Mouse (Mus musculus) neural tube, embryonic 14.5 days (tissue): ENCODE data around the gene Spaca9. TPM values are rescaled to one million over a fixed set of nuclear protein-coding genes. Genes with fewer than 3 reads are reported as not detected.

ENCODE experiments used
- ATAC-seq: fragments of 200-750 bp; cut with Nextera tagmentation; 2 replicates; pipeline ENCODE4 v1.8.0; 2017; ENCODE audit warnings: low read depth, mild to moderate bottlenecking, moderate TSS enrichment, moderate library complexity
- H3K27ac ChIP-seq: fragments of 300-500 bp; sonication (generic); 2 replicates; pipeline ENCODE4 v1.5.1; 2014; ENCODE audit warnings: low read depth, mild to moderate bottlenecking, control low read depth, low read length, moderate library complexity, mixed read lengths
- H3K27me3 ChIP-seq: fragments of 300-500 bp; sonication (generic); 2 replicates; pipeline ENCODE4 v1.6.1; 2014; ENCODE audit warnings: low read length; ENCODE audit not compliant: control insufficient read depth, insufficient read depth
- H3K36me3 ChIP-seq: fragments of 300-500 bp; sonication (generic); 2 replicates; pipeline ENCODE4 v1.6.1; 2014; ENCODE audit warnings: low read length, mixed read lengths; ENCODE audit not compliant: control insufficient read depth, insufficient read depth
- H3K4me1 ChIP-seq: fragments of 300-500 bp; sonication (generic); 2 replicates; pipeline ENCODE4 v1.6.1; 2014; ENCODE audit warnings: low read length; ENCODE audit not compliant: control insufficient read depth, insufficient read depth
- H3K4me2 ChIP-seq: fragments of 300-500 bp; sonication (generic); 2 replicates; pipeline ENCODE4 v1.6.1; 2014; ENCODE audit warnings: mild to moderate bottlenecking, low read depth, low read length, control low read depth
- H3K4me3 ChIP-seq: fragments of 300-500 bp; sonication (generic); 2 replicates; pipeline ENCODE4 v1.5.1; 2014; ENCODE audit warnings: low read depth, low read length, control low read depth, mixed read lengths
- H3K9ac ChIP-seq: fragments of 300-500 bp; sonication (generic); replicated peaks from 2 replicates; pipeline ENCODE4 v1.6.1; 2014; ENCODE audit warnings: low read depth, mild to moderate bottlenecking, control low read depth, low read length, mixed read lengths
- H3K9me3 ChIP-seq: fragments of 300-500 bp; sonication (generic); 2 replicates; pipeline ENCODE4 v1.6.1; 2016; ENCODE audit warnings: low read length; ENCODE audit not compliant: control insufficient read depth
- WGBS: fragments of 180-500 bp; shearing (Covaris S2); extraction: QIAGEN DNeasy Blood & Tissue Kit; methylation state at CpG from one replicate; pipeline ENCODE4 v1.1.7; 2014; 5-methylcytosine and 5-hydroxymethylcytosine counted together
- microRNA-seq: library from miRNA; unstranded; fragments of <30 nt; microRNA quantifications from one replicate; pipeline ENCODE4, GENCODE M21; 2016
- polyA plus RNA-seq: library from polyadenylated mRNA; unstranded; fragments of >200 nt; fragmentation: Nextera tagmentation; extraction: Ambion mirVana; gene quantifications from 2 replicates; pipeline ENCODE4 v1.2.1, GENCODE M21; 2014

The Spaca9 gene
- polyA plus RNA-seq, 1 experiment from 2014 or later: 1.6 TPM

DNA sequence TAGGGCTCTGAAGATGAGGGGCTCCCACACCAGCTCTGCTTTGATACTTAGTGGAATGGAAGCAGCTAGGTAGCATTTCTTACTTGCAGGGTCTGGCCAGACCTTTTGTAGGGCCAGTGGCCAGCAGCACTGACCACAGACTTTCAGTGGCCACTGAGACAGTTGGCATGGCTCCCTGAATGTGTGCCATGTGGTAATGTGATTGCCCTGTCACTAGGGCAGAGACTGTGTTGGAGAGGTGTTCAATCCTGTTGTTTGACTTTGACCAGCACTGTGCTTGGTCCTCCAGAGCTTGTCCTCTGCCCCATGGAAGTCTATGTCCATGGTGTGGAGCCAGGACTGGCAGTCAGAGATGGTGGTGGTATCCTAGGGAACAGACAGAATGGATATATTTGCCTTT is 49.0 kb downstream of the Spaca9 start:
- no peak overlapping the region for H3K4me2 ChIP-seq
- H3K27me3 ChIP-seq: no peaks in the 10 kb centered on the region
- no peak for ATAC-seq
- no peaks in the 10 kb centered on the region for H3K36me3 ChIP-seq
- no peak overlapping the region for H3K27ac ChIP-seq
- no peaks in the 10 kb centered on the region for H3K4me1 ChIP-seq
- H3K9ac ChIP-seq: no peak overlapping the region
- no peak overlapping the region for H3K4me3 ChIP-seq
- H3K9me3 ChIP-seq: no peaks in the 10 kb centered on the region

GRCm38 (mm10) chr2:28643081-28643480 is 56.4 kb downstream of the Spaca9 start:
- Histone ChIP-seq H3K27ac (no peak overlapping the region), H3K4me1 (peaks cover 13% of the 10 kb centered on the region), H3K9me3 (no peaks in the 10 kb centered on the region), H3K9ac (no peak overlapping the region), H3K36me3 (no peaks in the 10 kb centered on the region), H3K27me3 (no peaks in the 10 kb centered on the region), H3K4me3 (no peak overlapping the region; the same call in 1 of the 2 replicates), H3K4me2 (peak overlapping the region; percentile 77; the same call in 1 of the 2 replicates)
- ATAC-seq: no peak
- 84% methylated on average over 3 of the region's 3 CpGs for WGBS

Small RNAs within 50 kb of the gene (microRNA-seq; reads per million reads assigned to microRNA genes)
- not detected for gene Mir3088

Other genes starting within 250 kb of the Spaca9 start
- gene 1700007K13Rik, start 233.4 kb downstream of the Spaca9 start, polyA plus RNA-seq: 4.7 and 7.5 TPM in 2 replicates
- gene Mrps2, start 231.7 kb downstream of the Spaca9 start, polyA plus RNA-seq: 57.2 and 57.7 TPM in 2 replicates
- gene Gbgt1, start 202.8 kb downstream of the Spaca9 start, polyA plus RNA-seq: 0.23 and 1.6 TPM in 2 replicates
- gene Gm10134, start 193.6 kb downstream of the Spaca9 start, polyA plus RNA-seq: 3.5 TPM in 1 of 2 replicates, not detected in the other
- gene Ralgds, start 186.6 kb downstream of the Spaca9 start, polyA plus RNA-seq: 76.5 and 88.2 TPM in 2 replicates
- gene Cel, start 136.3 kb downstream of the Spaca9 start, polyA plus RNA-seq: not detected in 2 replicates
- gene Gtf3c5, start 116.0 kb downstream of the Spaca9 start, polyA plus RNA-seq: 28.0 and 30.7 TPM in 2 replicates
- 0.15 TPM in 1 of 2 replicates, not detected in the other for gene Gfi1b, start 77.7 kb downstream of the Spaca9 start, polyA plus RNA-seq
- 32.2 and 36.0 TPM in 2 replicates for gene Tsc1, start 58.5 kb downstream of the Spaca9 start, polyA plus RNA-seq
- 1.4 and 1.5 TPM in 2 replicates for gene Ak8, start 437 bp upstream of the Spaca9 start, polyA plus RNA-seq
- 32.0 and 33.7 TPM in 2 replicates for gene Gtf3c4, start 140.6 kb upstream of the Spaca9 start, polyA plus RNA-seq
- gene Ddx31, start 140.7 kb upstream of the Spaca9 start, polyA plus RNA-seq: 11.2 and 11.5 TPM in 2 replicates
- gene Barhl1, start 216.9 kb upstream of the Spaca9 start, polyA plus RNA-seq: 4.5 and 4.7 TPM in 2 replicates